Mouse (Mus musculus): ENCODE measurements around the gene Smpx. TPM values are rescaled to one million over a fixed set of nuclear protein-coding genes. Genes with fewer than 3 reads are reported as not detected.

The Smpx gene
- total RNA-seq, 2 experiments from 2014 or later, result not detected

Other genes with a start within 250 kb of the Smpx start
- 10 to 100 TPM; 66.3 to 76.7 TPM for gene Sms, start 206.6 kb upstream of the Smpx start, total RNA-seq (2021)
- gene Yy2, start 129.9 kb upstream of the Smpx start, total RNA-seq (2021), result not detected
- 10 to 100 TPM; 23.7 to 24.2 TPM for gene Mbtps2, start 100.2 kb upstream of the Smpx start, total RNA-seq (2021)
- not detected for gene Klhl34, start 119.5 kb downstream of the Smpx start, total RNA-seq (2021)

All from left cerebral cortex, postnatal 36 days (tissue).